Mouse (Mus musculus) liver, adult 2 months (tissue): ENCODE results near the gene Fgfr2.

Experiments used
- CTCF ChIP-seq: fragments of 200-500 bp; IDR thresholded peaks from 2 replicates; pipeline ENCODE4 v1.5.1; 2011; ENCODE audit warnings: low read depth, low read length, control low read depth
- POLR2A ChIP-seq: fragments of 200-500 bp; IDR thresholded peaks from 2 replicates; pipeline ENCODE4 v1.6.1; 2011; ENCODE audit warnings: low read length, control low read depth; ENCODE audit not compliant: insufficient read depth; ENCODE audit errors: extremely low read depth

GRCm38 (mm10) chr7:133089621-133090260 is 33.4 kb downstream of the Fgfr2 start:
- no peak for TF ChIP-seq POLR2A
- TF ChIP-seq CTCF: no peak
